1 mouse cellular context compared by ENCODE assay signal in the genomic region with DNA sequence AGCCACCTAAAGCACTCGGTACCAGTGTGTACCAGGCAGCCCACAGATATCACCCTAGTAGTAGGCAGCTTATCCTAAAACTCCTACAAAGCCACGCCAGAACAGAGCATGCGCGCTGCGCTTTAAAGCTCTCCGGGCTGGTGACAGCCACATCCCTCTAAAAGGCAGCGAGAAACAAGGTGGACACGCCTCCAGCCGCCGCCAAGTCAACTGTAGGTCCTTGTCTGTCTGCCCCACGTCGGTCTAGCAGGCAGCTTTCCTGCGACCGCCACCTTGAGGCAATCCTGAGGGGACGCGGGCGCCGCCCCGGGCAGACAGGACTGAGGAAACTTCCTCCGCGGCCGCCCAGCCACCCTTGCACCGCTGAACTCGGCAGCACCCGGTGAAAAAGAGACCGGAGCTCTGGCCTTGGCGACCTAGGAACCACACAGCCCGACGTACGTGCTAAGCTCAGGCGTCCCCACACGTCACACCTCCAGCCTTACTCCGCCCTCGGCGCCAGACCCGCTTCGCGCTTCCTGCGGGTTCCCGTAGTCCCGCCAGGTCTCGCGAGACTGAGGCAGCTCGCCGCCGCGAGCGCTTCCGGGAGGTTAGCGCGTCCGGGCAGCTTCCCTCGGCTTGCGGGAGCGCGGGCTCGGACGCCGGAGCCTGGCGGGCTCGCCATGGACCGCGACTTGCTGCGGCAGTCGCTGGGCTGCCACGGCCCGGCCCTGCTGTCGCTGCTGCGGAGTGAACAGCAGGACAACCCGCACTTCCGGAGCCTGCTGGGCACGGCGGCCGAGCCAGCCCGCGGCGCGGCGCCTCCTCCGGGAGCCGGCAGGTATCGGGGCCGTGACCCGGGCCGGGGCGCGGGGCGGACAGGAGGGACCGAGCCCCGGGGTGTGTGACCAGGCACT.
A peak's percentile ranks its signal among the peaks of the same experiment; 100 is the strongest.
TF ChIP-seq lines count a peak whose summit lies in the region.

Gene Ttc14, plus strand, starts transcription at position 216 of the 896 bp plus-strand sequence.

TF ChIP-seq in MEL, 35 proteins besides CTCF, POLR2A, EP300 and RAD21 (continued from another document):
- TF ChIP-seq MYC (IDR thresholded peaks at IDR 0.05; ENCODE audit: low read depth, low read length) = no peak; the same call in 1 of the 2 replicates
- TF ChIP-seq ETS1 (IDR thresholded peaks at IDR 0.05; ENCODE audit: low read depth, low read length) = peak; percentile 49
- TF ChIP-seq NELFE (IDR thresholded peaks at IDR 0.05; ENCODE audit: low read depth, low read length) = peak; percentile 88
- peak; percentile 78 for TF ChIP-seq NRF1 (IDR thresholded peaks at IDR 0.05; ENCODE audit: insufficient read depth, low read depth, low read length, poor library complexity, severe bottlenecking)
- no peak for TF ChIP-seq CHD1 (IDR thresholded peaks at IDR 0.05; ENCODE audit: low read depth, low read length)
- TF ChIP-seq KAT2A (conservative IDR thresholded peaks at IDR 0.05; ENCODE audit: low read depth, low read length) = no peak; the same call in none of the 2 replicates
- TF ChIP-seq CHD2 (IDR thresholded peaks at IDR 0.05; ENCODE audit: low read length) = peak; percentile 98
- TF ChIP-seq MXI1 (IDR thresholded peaks at IDR 0.05; ENCODE audit: low read depth, low read length) = 0 out of 2 replicates have a peak, but pooled peaks have one; percentile 67
- TF ChIP-seq USF2 (IDR thresholded peaks at IDR 0.05; ENCODE audit: borderline replicate concordance in 1 of 2, insufficient read depth in 1 of 2, low read depth in 1 of 2, low read length in 2 of 2) = no peak
- TF ChIP-seq MAZ (IDR thresholded peaks at IDR 0.05; ENCODE audit: low read depth, low read length) = no peak
- TF ChIP-seq HCFC1 (IDR thresholded peaks at IDR 0.05; ENCODE audit: low read depth, low read length) = peak; percentile 94
- no peak for TF ChIP-seq ZNF384 (IDR thresholded peaks at IDR 0.05; ENCODE audit: low read depth, low read length)
- peak; percentile 39; the same call in 1 of the 2 replicates for TF ChIP-seq MEF2A (IDR thresholded peaks at IDR 0.05; ENCODE audit: extremely low read depth, insufficient replicate concordance, low read depth, low read length, poor library complexity, severe bottlenecking)
- TF ChIP-seq SIN3A (IDR thresholded peaks at IDR 0.05; ENCODE audit: low read length) = peak; percentile 72
- TF ChIP-seq E2F4 (IDR thresholded peaks at IDR 0.05; ENCODE audit: borderline replicate concordance, low read depth, low read length) = no peak
